ENCODE assay signal across 16 mouse cellular contexts in genomic region chr9:115611713-115612112, GRCm38 (mm10).
DNase-seq lines count a peak whose midpoint lies in the region; ATAC-seq lines count a peak whose summit lies in the region.
"Had no signal": no experiment of that assay in that cellular context is flagged by ENCODE, and none has a peak within 500 bp of the region (broad histone marks: within the 10 kb centered on the region; RNA-seq: fewer than 3 reads in every experiment).

No protein-coding gene starts in this region.

- no peak overlapping the region for H3K4me2 ChIP-seq in forebrain, embryonic 12.5 days
- H3K4me2 ChIP-seq: forebrain, embryonic 15.5 days; midbrain, embryonic 11.5 days had no signal

- H3K4me3 ChIP-seq in forebrain, embryonic 12.5 days (replicated peaks) = no peak overlapping the region
- H3K4me3 ChIP-seq: forebrain, embryonic 15.5 days; gastrocnemius, adult 2 months had no signal

- peak; percentile 46 for DNase-seq in A20 (ENCODE audit: low read depth, low spot score)
- DNase-seq in CD4-positive helper T cell, adult 2 months (ENCODE audit: low read depth, low spot score) = peak; percentile 89
- peak; percentile 17 for DNase-seq in skeletal muscle tissue, adult 2 months (ENCODE audit: low read depth, low spot score)
- no peak for DNase-seq in layer of hippocampus, adult 11-12 months (ENCODE audit: low spot score)
- no peak for DNase-seq in right cerebral cortex, adult 2 months (ENCODE audit: low spot score in 2 of 2)
- DNase-seq in cerebellum, adult 11-12 months = no peak
- DNase-seq: cerebellum, adult 2 months; gastrocnemius, adult 2 months; heart, postnatal 36 days; kidney, postnatal 36 days; layer of hippocampus, postnatal 36 days had no signal

- H3K4me1 ChIP-seq in forebrain, embryonic 12.5 days = no peaks in the 10 kb centered on the region
- H3K4me1 ChIP-seq: forebrain, embryonic 15.5 days had no signal

- no peaks in the 10 kb centered on the region for H3K9me3 ChIP-seq in forebrain, embryonic 12.5 days
- H3K9me3 ChIP-seq: forebrain, embryonic 15.5 days had no signal

- peak; percentile 48 for ATAC-seq in granulocyte monocyte progenitor cell, adult 5-6 weeks (replicated peaks; ENCODE audit: poor library complexity, severe bottlenecking)
- ATAC-seq in forebrain, embryonic 12.5 days (ENCODE audit: low FRiP score) = no peak
- ATAC-seq: forebrain, embryonic 15.5 days; intestine, postnatal 0 days had no signal

- H3K27me3 ChIP-seq in forebrain, embryonic 12.5 days = no peaks in the 10 kb centered on the region
- H3K27me3 ChIP-seq: forebrain, embryonic 15.5 days had no signal

- H3K36me3 ChIP-seq in forebrain, embryonic 12.5 days (replicated peaks) = no peaks in the 10 kb centered on the region
- H3K36me3 ChIP-seq: forebrain, embryonic 15.5 days had no signal

- 85% methylated on average over 5 of the region's 5 CpGs for WGBS in forebrain, embryonic 12.5 days

- H3K27ac ChIP-seq in forebrain, embryonic 12.5 days = no peak overlapping the region
- H3K27ac ChIP-seq: forebrain, embryonic 15.5 days; gastrocnemius, adult 2 months had no signal

- H3K9ac ChIP-seq in forebrain, embryonic 12.5 days = no peak overlapping the region
- H3K9ac ChIP-seq: forebrain, embryonic 15.5 days had no signal

Comparison
In these comparisons a context has a peak if more than half of its experiments do, and no peak if none do; other contexts are left out.
1. DNase-seq: peak in A20 (single experiment), CD4-positive helper T cell, adult 2 months (single experiment) and skeletal muscle tissue, adult 2 months (single experiment); none in layer of hippocampus, adult 11-12 months (single experiment), right cerebral cortex, adult 2 months (0 of 2) and cerebellum, adult 11-12 months (single experiment).